Mouse (Mus musculus) kidney, postnatal 36 days (tissue): ENCODE data around the gene Timmdc1.

Experiments used
- DNase-seq, 2 experiments: peaks; one replicate each; pipeline ENCODE4 v3.0.0; 2021 to 2022; ENCODE audit warnings: mixed read lengths in 2 of 2

Timmdc1 gene

GRCm38 (mm10) chr16:38522129-38523084, at the start of gene Timmdc1:
TSS of gene Timmdc1 (minus strand) at chr16:38522663.
- DNase-seq: peak; percentile 96 to 98

- no peak for DNase-seq
Measured at GRCm38 (mm10) chr16:38571481-38571880, 49.0 kb upstream of the Timmdc1 start.

GRCm38 (mm10) chr16:38568192-38568591, 45.7 kb upstream of the Timmdc1 start:
- DNase-seq: no peak

- no peak for DNase-seq
Measured at GRCm38 (mm10) chr16:38563516-38563915, 41.1 kb upstream of the Timmdc1 start.

GRCm38 (mm10) chr16:38562968-38563327, 40.5 kb upstream of the Timmdc1 start:
- DNase-seq: no peak

GRCm38 (mm10) chr16:38562131-38562967, 39.9 kb upstream of the Timmdc1 start:
- DNase-seq: peak; percentile 95 to 98

GRCm38 (mm10) chr16:38558221-38558748, 35.8 kb upstream of the Timmdc1 start, which contains the start of gene Tmem39a:
TSS of gene Tmem39a (plus strand) at chr16:38558698.
- no peak for DNase-seq

- no peak for DNase-seq
Measured at GRCm38 (mm10) chr16:38555988-38556387, 33.5 kb upstream of the Timmdc1 start.

GRCm38 (mm10) chr16:38549479-38550396, 27.3 kb upstream of the Timmdc1 start, which contains the start of gene Poglut1:
TSS of gene Poglut1 (minus strand) at chr16:38550258.
- DNase-seq: peak; percentile 76 to 88

- DNase-seq: no peak
Measured at GRCm38 (mm10) chr16:38548000-38548399, 25.5 kb upstream of the Timmdc1 start.

- no peak for DNase-seq
Measured at GRCm38 (mm10) chr16:38538716-38539380, 16.4 kb upstream of the Timmdc1 start.

GRCm38 (mm10) chr16:38536544-38537146, 14.2 kb upstream of the Timmdc1 start:
- DNase-seq: peak; percentile 75 to 89

GRCm38 (mm10) chr16:38526264-38526663, 3.8 kb upstream of the Timmdc1 start:
- DNase-seq: no peak

GRCm38 (mm10) chr16:38521211-38521987, 1.1 kb downstream of the Timmdc1 start:
- DNase-seq: no peak

- no peak for DNase-seq
Measured at GRCm38 (mm10) chr16:38519140-38519539, 3.3 kb downstream of the Timmdc1 start.

- DNase-seq: no peak
Measured at GRCm38 (mm10) chr16:38510846-38511245, 11.6 kb downstream of the Timmdc1 start.

GRCm38 (mm10) chr16:38506041-38506634, 16.3 kb downstream of the Timmdc1 start:
- peak; percentile 55 to 72 for DNase-seq

- DNase-seq: no peak
Measured at GRCm38 (mm10) chr16:38503528-38503927, 18.9 kb downstream of the Timmdc1 start.

- no peak for DNase-seq
Measured at GRCm38 (mm10) chr16:38502469-38502868, 20.0 kb downstream of the Timmdc1 start.
